Mouse (Mus musculus) lung, postnatal 0 days (tissue): ENCODE data around the gene H2afj.

ENCODE experiments used
- CTCF ChIP-seq: IDR thresholded peaks from 2 replicates; pipeline ENCODE4 v1.5.1; 2016; ENCODE audit warnings: antibody characterized with exemption, mild to moderate bottlenecking
- EP300 ChIP-seq: IDR thresholded peaks from 2 replicates; pipeline ENCODE4 v1.6.1; 2016; ENCODE audit warnings: antibody characterized with exemption, mild to moderate bottlenecking, control low read depth

- TF ChIP-seq CTCF (no peak), EP300 (no peak)
These were observed 6.8 kb upstream of the H2afj start for GRCm38 (mm10) chr6:136801274-136801673.
